Mouse (Mus musculus) T-cell, adult 66 days (primary cell): Measurements from ENCODE around the gene Olfr1012. TPM values are rescaled to one million over a fixed set of nuclear protein-coding genes. Genes with fewer than 3 reads are reported as not detected.

ENCODE experiments used
- total RNA-seq, 2 experiments: library from RNA; stranded (reverse); gene quantifications; 3 replicates in 1 of 2; 4 replicates in 1 of 2; pipeline ENCODE4 v1.2.4; 2023

The Olfr1012 gene
- not detected for total RNA-seq

GRCm38 (mm10) chr2:85762666-85763065, at the start of gene Olfr1012:
Gene Olfr1012 (minus strand): TSS chr2:85762766.

GRCm38 (mm10) chr2:85802444-85802843, 39.9 kb upstream of the Olfr1012 start, which contains the start of gene Olfr1016:
Gene Olfr1016 (minus strand): TSS chr2:85802544.

GRCm38 (mm10) chr2:85781717-85782116, 19.2 kb upstream of the Olfr1012 start, which contains the start of gene Olfr1015:
Gene Olfr1015 (plus strand): TSS chr2:85782017.

GRCm38 (mm10) chr2:85772413-85772812, 9.8 kb upstream of the Olfr1012 start, which contains the start of gene Olfr1014:
Gene Olfr1014 (plus strand): TSS chr2:85772713.

GRCm38 (mm10) chr2:85766798-85767197, 4.2 kb upstream of the Olfr1012 start, which contains the start of gene Olfr1013:
Gene Olfr1013 (plus strand): TSS chr2:85767098.

GRCm38 (mm10) chr2:85715119-85715518, 47.4 kb downstream of the Olfr1012 start, which contains the start of gene Olfr1009:
Gene Olfr1009 (plus strand): TSS chr2:85715419.

Other genes starting within 250 kb of the Olfr1012 start
- gene 4833423E24Rik, start 243.7 kb downstream of the Olfr1012 start, total RNA-seq, result not detected
- gene Olfr996, start 183.6 kb downstream of the Olfr1012 start, total RNA-seq, result not detected
- gene Olfr998, start 173.8 kb downstream of the Olfr1012 start, total RNA-seq, result not detected
- gene Olfr1000, start 150.9 kb downstream of the Olfr1012 start, total RNA-seq, result not detected
- gene Olfr1002, start 112.1 kb downstream of the Olfr1012 start, total RNA-seq, result not detected
- not detected for gene Olfr154, start 98.3 kb downstream of the Olfr1012 start, total RNA-seq
- gene Olfr1006, start 84.0 kb downstream of the Olfr1012 start, total RNA-seq, result not detected
- gene Olfr1008, start 73.3 kb downstream of the Olfr1012 start, total RNA-seq, result not detected
- gene Olfr1009, start 47.3 kb downstream of the Olfr1012 start, total RNA-seq, result not detected
- gene Olfr1013, start 4.3 kb upstream of the Olfr1012 start, total RNA-seq, result not detected
- gene Olfr1014, start 9.9 kb upstream of the Olfr1012 start, total RNA-seq, result not detected
- gene Olfr1015, start 19.3 kb upstream of the Olfr1012 start, total RNA-seq, result not detected
- not detected for gene Olfr1016, start 39.8 kb upstream of the Olfr1012 start, total RNA-seq
- not detected for gene Olfr1018, start 55.7 kb upstream of the Olfr1012 start, total RNA-seq
- not detected for gene Olfr1019, start 82.7 kb upstream of the Olfr1012 start, total RNA-seq
- gene Olfr1020, start 84.3 kb upstream of the Olfr1012 start, total RNA-seq, result not detected
- not detected for gene Olfr1022, start 105.8 kb upstream of the Olfr1012 start, total RNA-seq
- not detected for gene Olfr1023, start 122.9 kb upstream of the Olfr1012 start, total RNA-seq
- gene Olfr1024, start 142.3 kb upstream of the Olfr1012 start, total RNA-seq, result not detected
- not detected for gene Olfr1025-ps1, start 152.4 kb upstream of the Olfr1012 start, total RNA-seq
- not detected for gene Olfr1026, start 158.8 kb upstream of the Olfr1012 start, total RNA-seq
- gene Olfr1028, start 187.7 kb upstream of the Olfr1012 start, total RNA-seq, result not detected
- gene Olfr1029, start 211.1 kb upstream of the Olfr1012 start, total RNA-seq, result not detected
- gene Olfr1030, start 216.5 kb upstream of the Olfr1012 start, total RNA-seq, result not detected
- not detected for gene Olfr1031, start 227.5 kb upstream of the Olfr1012 start, total RNA-seq
- not detected for gene Olfr1032, start 242.8 kb upstream of the Olfr1012 start, total RNA-seq